ENCODE assay signal across 8 mouse cellular contexts in the genomic region with DNA sequence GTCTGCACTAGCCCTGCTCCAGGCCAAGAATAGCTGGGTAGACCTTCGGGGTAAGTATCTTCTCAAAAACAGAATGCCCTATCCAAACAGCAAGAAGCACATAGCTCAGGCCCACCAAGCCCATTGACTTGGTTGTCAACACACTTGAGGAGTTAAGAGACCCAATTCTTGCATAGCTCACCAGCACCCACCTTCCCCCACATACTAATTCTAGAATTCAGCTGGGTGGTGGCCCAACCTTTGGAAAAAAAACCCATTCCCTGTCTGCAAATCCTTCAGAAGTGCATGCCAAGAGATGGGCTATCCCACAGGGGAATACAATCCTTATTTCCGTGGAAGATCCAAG. TPM values are rescaled to one million over a fixed set of nuclear protein-coding genes. Genes with fewer than 3 reads are reported as not detected.
DNase-seq lines count a peak whose midpoint lies in the region; ATAC-seq and TF ChIP-seq lines count a peak whose summit lies in the region.

No protein-coding gene starts in this region.

- H3K4me3 ChIP-seq in kidney, embryonic 16.5 days (ENCODE audit: low read length): peak overlapping the region; percentile 74
- H3K4me3 ChIP-seq in embryonic facial prominence, embryonic 14.5 days (ENCODE audit: low read depth, low read length): peak overlapping the region; percentile 70
- H3K4me3 ChIP-seq in hindbrain, postnatal 0 days (ENCODE audit: low read length): peak overlapping the region; percentile 84
- H3K4me3 ChIP-seq in midbrain, embryonic 16.5 days (ENCODE audit: low read depth, low read length): peak overlapping the region; percentile 89

- no peak for DNase-seq in kidney, adult 11 months
- DNase-seq in embryonic facial prominence, embryonic 14.5 days (ENCODE audit: low spot score): no peak
- DNase-seq in hindbrain, postnatal 0 days (ENCODE audit: low spot score): no peak
- no peak for DNase-seq in yolk sac, embryonic 10.5 days (ENCODE audit: low spot score)
- no peak for DNase-seq in spleen, postnatal 14 days (ENCODE audit: low spot score in 2 of 2)
- DNase-seq in retina, embryonic 14.5 days (ENCODE audit: low spot score): no peak

- H3K9me3 ChIP-seq in kidney, embryonic 16.5 days (ENCODE audit: low read length): no peaks in the 10 kb centered on the region
- H3K9me3 ChIP-seq in embryonic facial prominence, embryonic 14.5 days (ENCODE audit: control insufficient read depth, low read length): no peaks in the 10 kb centered on the region
- H3K9me3 ChIP-seq in hindbrain, postnatal 0 days (ENCODE audit: low read length): no peaks in the 10 kb centered on the region
- no peaks in the 10 kb centered on the region for H3K9me3 ChIP-seq in midbrain, embryonic 16.5 days (replicated peaks; ENCODE audit: control insufficient read depth, low read length, poor library complexity, severe bottlenecking)

- H3K4me1 ChIP-seq in kidney, embryonic 16.5 days (ENCODE audit: insufficient read depth, low read length): no peaks in the 10 kb centered on the region
- no peaks in the 10 kb centered on the region for H3K4me1 ChIP-seq in embryonic facial prominence, embryonic 14.5 days (ENCODE audit: control insufficient read depth, insufficient read depth, low read length)
- H3K4me1 ChIP-seq in hindbrain, postnatal 0 days (ENCODE audit: insufficient read depth, low read length): no peaks in the 10 kb centered on the region
- H3K4me1 ChIP-seq in midbrain, embryonic 16.5 days (ENCODE audit: control insufficient read depth, insufficient read depth, low read length): no peaks in the 10 kb centered on the region

- 57% methylated on average over 2 of the region's 2 CpGs for WGBS in kidney, embryonic 16.5 days
- 57% methylated on average over 2 of the region's 2 CpGs for WGBS in embryonic facial prominence, embryonic 14.5 days
- 49% methylated on average over 2 of the region's 2 CpGs for WGBS in hindbrain, postnatal 0 days
- WGBS in midbrain, embryonic 16.5 days: 54% methylated on average over 2 of the region's 2 CpGs

- no peak for TF ChIP-seq CTCF in hindbrain, postnatal 0 days (IDR thresholded peaks at IDR 0.05; ENCODE audit: low read depth)

- peak overlapping the region; percentile 98 for H3K4me2 ChIP-seq in kidney, embryonic 16.5 days (replicated peaks; ENCODE audit: low read depth, low read length)
- peak overlapping the region; percentile 98 for H3K4me2 ChIP-seq in embryonic facial prominence, embryonic 14.5 days (ENCODE audit: low read depth, low read length)
- H3K4me2 ChIP-seq in hindbrain, postnatal 0 days (ENCODE audit: low read depth, low read length): peak overlapping the region; percentile 91
- peak overlapping the region; percentile 93 for H3K4me2 ChIP-seq in midbrain, embryonic 16.5 days (ENCODE audit: low read length)

- no peaks in the 10 kb centered on the region for H3K36me3 ChIP-seq in kidney, embryonic 16.5 days (ENCODE audit: insufficient read depth, low read length)
- no peaks in the 10 kb centered on the region for H3K36me3 ChIP-seq in embryonic facial prominence, embryonic 14.5 days (ENCODE audit: control insufficient read depth, insufficient read depth, low read length)
- no peaks in the 10 kb centered on the region for H3K36me3 ChIP-seq in hindbrain, postnatal 0 days (ENCODE audit: insufficient read depth, low read length)
- H3K36me3 ChIP-seq in midbrain, embryonic 16.5 days (ENCODE audit: control insufficient read depth, insufficient read depth, low read length): no peaks in the 10 kb centered on the region

- no peak overlapping the region for H3K27ac ChIP-seq in kidney, embryonic 16.5 days (ENCODE audit: low read length)
- no peak overlapping the region for H3K27ac ChIP-seq in embryonic facial prominence, embryonic 14.5 days (replicated peaks; ENCODE audit: low read depth, low read length)
- H3K27ac ChIP-seq in hindbrain, postnatal 0 days: no peak overlapping the region
- H3K27ac ChIP-seq in midbrain, embryonic 16.5 days (ENCODE audit: low read length): no peak overlapping the region

- ATAC-seq in kidney, embryonic 16.5 days (ENCODE audit: low FRiP score, low TSS enrichment): no peak
- no peak for ATAC-seq in embryonic facial prominence, embryonic 14.5 days (ENCODE audit: low read depth)
- no peak for ATAC-seq in hindbrain, postnatal 0 days
- no peak for ATAC-seq in midbrain, embryonic 16.5 days

- peak overlapping the region; percentile 70 for H3K9ac ChIP-seq in kidney, embryonic 16.5 days (replicated peaks; ENCODE audit: low read length)
- no peak overlapping the region for H3K9ac ChIP-seq in embryonic facial prominence, embryonic 14.5 days (ENCODE audit: low read depth, low read length)
- H3K9ac ChIP-seq in hindbrain, postnatal 0 days (replicated peaks; ENCODE audit: low read length): no peak overlapping the region
- no peak overlapping the region; the same call in 1 of the 2 replicates for H3K9ac ChIP-seq in midbrain, embryonic 16.5 days (ENCODE audit: low read depth, low read length)

- peaks cover 23% of the 10 kb centered on the region for H3K27me3 ChIP-seq in kidney, embryonic 16.5 days (ENCODE audit: insufficient read depth, low read length)
- peaks cover 34% of the 10 kb centered on the region for H3K27me3 ChIP-seq in embryonic facial prominence, embryonic 14.5 days (replicated peaks; ENCODE audit: control insufficient read depth, insufficient read depth, low read length)
- H3K27me3 ChIP-seq in hindbrain, postnatal 0 days (ENCODE audit: insufficient read depth, low read length): no peaks in the 10 kb centered on the region
- H3K27me3 ChIP-seq in midbrain, embryonic 16.5 days (ENCODE audit: control insufficient read depth, insufficient read depth, low read depth, low read length): no peaks in the 10 kb centered on the region

RNA-seq across cellular contexts. Expression of a gene that starts 26.7 kb away (rescaled TPM):
- 12.4 and 14.4 TPM in 2 replicates for polyA plus RNA-seq in kidney, embryonic 16.5 days (2015; fragmentation: Nextera tagmentation; extraction: Ambion mirVana)
- polyA plus RNA-seq in embryonic facial prominence, embryonic 14.5 days (2014; fragmentation: Nextera tagmentation; extraction: Ambion mirVana): 4.4 and 4.7 TPM in 2 replicates
- total RNA-seq in hindbrain, postnatal 0 days (2014; rRNA removed): 26.4 and 30.6 TPM in 2 replicates
- polyA plus RNA-seq in hindbrain, postnatal 0 days (2015; fragmentation: Nextera tagmentation; extraction: Ambion mirVana): 7.6 and 8.1 TPM in 2 replicates
- 7.6 and 11.0 TPM in 2 replicates for polyA plus RNA-seq in midbrain, embryonic 16.5 days (2015; fragmentation: Nextera tagmentation; extraction: Ambion mirVana)
